Mouse (Mus musculus) erythroblast, embryonic 14.5 days (primary cell): Measurements from ENCODE around the gene Fxyd4.

ENCODE experiments used
- GATA1 ChIP-seq: IDR thresholded peaks from 2 replicates; pipeline ENCODE4 v1.6.1; 2012; ENCODE audit warnings: low read length, inconsistent platforms, mixed read lengths
- TAL1 ChIP-seq: IDR thresholded peaks from 3 replicates; pipeline ENCODE4 v1.6.1; 2012; ENCODE audit warnings: low read length, inconsistent platforms, mixed read lengths

- TF ChIP-seq TAL1 (no peak), GATA1 (no peak)
Observed at GRCm38 (mm10) chr6:117907979-117908355, 29.5 kb downstream of the Fxyd4 start.
